Mouse (Mus musculus) liver, adult 2 months (tissue): ENCODE measurements around the gene Egfl7.

ENCODE experiments used
- CTCF ChIP-seq: fragments of 200-500 bp; IDR thresholded peaks from 2 replicates; pipeline ENCODE4 v1.5.1; 2011; ENCODE audit warnings: low read depth, low read length, control low read depth
- POLR2A ChIP-seq: fragments of 200-500 bp; IDR thresholded peaks from 2 replicates; pipeline ENCODE4 v1.6.1; 2011; ENCODE audit warnings: low read length, control low read depth; ENCODE audit not compliant: insufficient read depth; ENCODE audit errors: extremely low read depth

DNA sequence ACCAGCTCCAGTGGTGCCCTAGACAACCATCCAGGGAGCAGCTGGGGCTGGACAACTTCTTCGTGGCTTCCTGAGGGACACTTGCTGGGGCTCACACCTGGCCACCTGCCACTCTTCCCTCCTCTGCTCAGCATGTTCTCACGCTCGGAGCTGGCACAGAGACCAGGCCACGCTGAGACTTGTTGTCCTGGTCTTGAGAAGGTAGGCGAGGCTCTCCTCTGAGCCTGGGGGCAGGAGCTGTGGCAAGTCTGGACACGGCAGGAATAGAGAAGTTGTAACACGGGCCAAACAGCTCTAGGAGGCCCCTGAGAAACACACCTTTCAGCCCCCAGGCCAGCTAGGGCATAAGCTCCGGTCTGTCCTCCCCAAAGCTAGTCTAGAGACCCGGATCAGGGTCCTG, 25.9 kb upstream of the Egfl7 start:
- TF ChIP-seq CTCF (no peak), POLR2A (no peak)
